Mouse (Mus musculus): ENCODE results near the gene Ly6g5b. TPM values are rescaled to one million over a fixed set of nuclear protein-coding genes. Genes with fewer than 3 reads are reported as not detected.

Gene Ly6g5b
- polyA plus RNA-seq (2012; rRNA removed): 0.57 and 0.70 TPM in 2 replicates
- 0.27 TPM in 1 of 2 replicates, not detected in the other for polyA plus RNA-seq (2014; fragmentation: Nextera tagmentation; extraction: Ambion mirVana)

DNA sequence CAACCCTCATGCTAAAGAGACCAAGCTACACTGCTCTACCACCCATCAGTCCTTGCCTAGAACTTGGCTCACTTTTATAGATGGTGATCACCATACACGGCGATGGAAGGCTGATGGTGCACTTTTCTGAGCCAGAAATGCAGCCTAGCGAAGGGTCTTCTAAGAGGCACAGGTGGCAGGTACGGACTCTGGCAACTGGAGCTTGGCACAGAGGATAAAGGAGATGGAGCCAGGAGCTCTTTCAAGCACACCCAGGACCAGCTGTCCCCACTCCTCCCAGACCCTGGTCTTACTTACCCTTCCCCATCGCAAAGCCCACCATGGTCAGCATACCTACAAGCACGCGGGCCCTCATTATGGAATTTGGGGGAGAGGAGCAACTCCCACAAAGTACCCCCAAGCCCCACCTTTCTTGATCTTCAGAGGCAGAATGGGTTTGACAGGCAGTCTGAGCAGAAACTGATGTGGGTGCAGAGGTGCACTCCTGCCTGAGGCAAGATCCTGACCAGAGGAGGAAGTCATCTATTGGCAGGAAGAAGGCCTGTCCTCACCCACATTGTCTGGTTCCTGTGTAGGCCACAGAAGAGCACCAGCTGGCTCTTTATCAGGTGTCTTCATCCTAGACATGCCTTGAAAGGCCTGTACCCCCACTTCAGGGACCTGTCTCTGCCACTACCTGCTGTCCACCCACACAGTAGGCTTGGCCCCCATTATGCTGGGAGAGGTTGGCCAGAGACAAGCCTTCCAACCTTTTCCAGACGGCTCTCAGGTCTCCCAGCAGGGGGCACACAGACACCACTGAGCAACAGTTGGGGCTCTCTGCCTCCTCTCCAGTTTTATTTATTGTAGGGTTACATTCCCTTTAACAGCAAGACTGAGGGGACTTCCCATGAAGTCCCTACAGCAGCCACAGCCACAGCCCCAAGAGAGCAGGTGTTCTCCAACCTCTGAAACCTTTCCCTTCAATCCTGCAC lies at the start of gene Ly6g5b:
Ly6g5b (minus strand) TSS at position 383 of the 974 bp plus-strand sequence.
- peak; percentile 80 for TF ChIP-seq CTCF (IDR thresholded peaks at IDR 0.05; ENCODE audit: low read depth)
- TF ChIP-seq EP300 (IDR thresholded peaks at IDR 0.05; ENCODE audit: low read depth): no peak
- ATAC-seq (ENCODE audit: insufficient read depth): no peak
- DNase-seq (ENCODE audit: low read depth in 3 of 3, low spot score in 3 of 3): no peak
- H3K9me3 ChIP-seq (ENCODE audit: control insufficient read depth, low read length): no peaks in the 10 kb centered on the region
- peaks cover 26% of the 10 kb centered on the region for H3K36me3 ChIP-seq (replicated peaks; ENCODE audit: control insufficient read depth, insufficient read depth, low read depth)
- H3K27ac ChIP-seq: no peak within 1 kb of the TSS
- no peak within 1 kb of the TSS for H3K4me3 ChIP-seq (ENCODE audit: insufficient read depth in 1 of 2, low read depth in 2 of 2, low read length in 2 of 2)
- no peak within 1 kb of the TSS for H3K4me2 ChIP-seq (ENCODE audit: low read depth)
- H3K9ac ChIP-seq (replicated peaks): no peak within 1 kb of the TSS
- H3K27me3 ChIP-seq (ENCODE audit: control insufficient read depth, insufficient read depth, low read length): no peaks in the 10 kb centered on the region
- H3K4me1 ChIP-seq (replicated peaks; ENCODE audit: control insufficient read depth in 2 of 2, insufficient read depth in 2 of 2, low read length in 1 of 2): peaks cover 6 to 7% of the 10 kb centered on the region in 2 experiments; a peak in 2 of 4 replicates
- WGBS (ENCODE audit: insufficient replicate concordance): 72% methylated on average over 8 of the region's 8 CpGs

DNA sequence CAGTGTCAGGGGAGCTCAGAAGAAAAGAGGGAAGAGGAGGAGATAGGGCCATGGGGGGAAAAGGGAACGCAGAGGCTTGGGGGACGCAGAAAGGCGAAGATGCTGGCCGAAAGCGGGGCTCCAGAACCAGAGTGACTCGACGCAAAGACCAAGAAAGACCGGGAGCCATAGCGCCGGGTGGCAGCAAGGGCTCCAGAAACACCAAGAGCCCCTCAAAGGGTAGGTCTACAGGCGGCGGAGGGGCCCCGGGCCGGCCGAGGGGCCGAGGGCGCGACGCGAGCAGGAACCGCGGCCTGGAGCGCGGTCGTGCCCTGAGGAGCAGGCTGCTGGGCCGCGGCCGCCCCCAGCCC lies 49.0 kb upstream of the Ly6g5b start:
- H3K27ac ChIP-seq: peak overlapping the region; percentile 82
- no peaks in the 10 kb centered on the region for H3K27me3 ChIP-seq (ENCODE audit: control insufficient read depth, insufficient read depth, low read length)
- WGBS (ENCODE audit: insufficient replicate concordance): 0% methylated on average over 25 of the region's 28 CpGs
- no peak for TF ChIP-seq EP300 (IDR thresholded peaks at IDR 0.05; ENCODE audit: low read depth)
- TF ChIP-seq CTCF (IDR thresholded peaks at IDR 0.05; ENCODE audit: low read depth): no peak
- peak overlapping the region; percentile 99 for H3K9ac ChIP-seq (replicated peaks)
- no peaks in the 10 kb centered on the region for H3K9me3 ChIP-seq (ENCODE audit: control insufficient read depth, low read length)
- peak overlapping the region; percentile 95 to 99 for H3K4me3 ChIP-seq (ENCODE audit: insufficient read depth in 1 of 2, low read depth in 2 of 2, low read length in 2 of 2)
- H3K4me2 ChIP-seq (ENCODE audit: low read depth): peak overlapping the region; percentile 90
- H3K36me3 ChIP-seq (replicated peaks; ENCODE audit: control insufficient read depth, insufficient read depth, low read depth): peaks cover 31% of the 10 kb centered on the region
- DNase-seq (ENCODE audit: low read depth in 3 of 3, low spot score in 3 of 3): peak in 2 of 3 experiments; percentile 7 to 11
- H3K4me1 ChIP-seq (replicated peaks; ENCODE audit: control insufficient read depth in 2 of 2, insufficient read depth in 2 of 2, low read length in 1 of 2): peaks cover 4 to 21% of the 10 kb centered on the region in 2 experiments
- no peak for ATAC-seq (ENCODE audit: insufficient read depth)

DNA sequence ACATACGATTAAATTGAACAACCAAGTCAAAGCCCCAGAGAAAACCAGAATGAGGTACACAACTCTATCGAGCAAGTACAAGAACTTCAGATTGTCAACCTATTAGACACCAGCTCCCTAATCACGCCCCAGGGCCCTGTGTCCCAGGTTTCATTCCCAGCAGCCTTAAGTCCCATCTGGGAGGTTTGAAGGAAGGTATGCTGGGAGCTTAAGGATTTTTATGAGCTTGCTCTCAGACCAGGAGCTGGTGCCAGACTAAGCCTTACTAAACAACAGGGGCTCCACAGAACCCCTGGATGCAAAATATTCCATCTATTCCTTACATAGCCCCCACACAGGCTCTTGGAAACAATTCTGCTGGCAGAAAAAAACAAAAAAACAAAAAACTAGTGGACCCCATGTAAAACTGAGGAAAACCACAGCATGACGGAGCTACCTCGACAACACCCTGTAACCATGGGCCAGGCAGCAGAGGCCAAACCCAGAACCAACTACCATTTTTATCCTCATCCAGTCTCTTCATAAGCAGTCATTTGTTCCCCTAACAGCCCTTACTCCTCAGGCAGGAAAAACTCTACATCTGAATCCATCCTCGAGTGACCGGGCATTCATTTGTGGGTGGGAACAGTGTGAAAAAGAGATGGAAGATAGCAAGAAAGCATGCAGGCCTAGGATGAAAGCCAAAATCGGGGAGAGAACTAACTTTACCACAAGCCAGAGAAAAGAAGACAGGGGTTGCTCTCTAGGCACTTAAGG lies 48.3 kb upstream of the Ly6g5b start:
- Histone ChIP-seq H3K9ac (replicated peaks) (peak overlapping the region; percentile 99), H3K36me3 (replicated peaks; ENCODE audit: control insufficient read depth, insufficient read depth, low read depth) (peaks cover 38% of the 10 kb centered on the region), H3K9me3 (ENCODE audit: control insufficient read depth, low read length) (no peaks in the 10 kb centered on the region), H3K4me1 (replicated peaks; ENCODE audit: control insufficient read depth in 2 of 2, insufficient read depth in 2 of 2, low read length in 1 of 2) (peaks cover 4 to 21% of the 10 kb centered on the region in 2 experiments), H3K27ac (peak overlapping the region; percentile 82), H3K4me3 (ENCODE audit: insufficient read depth in 1 of 2, low read depth in 2 of 2, low read length in 2 of 2) (peak overlapping the region; percentile 95 to 99), H3K4me2 (ENCODE audit: low read depth) (peak overlapping the region; percentile 90), H3K27me3 (ENCODE audit: control insufficient read depth, insufficient read depth, low read length) (no peaks in the 10 kb centered on the region)
- TF ChIP-seq CTCF (IDR thresholded peaks at IDR 0.05; ENCODE audit: low read depth) (no peak), EP300 (IDR thresholded peaks at IDR 0.05; ENCODE audit: low read depth) (no peak)
- ATAC-seq (ENCODE audit: insufficient read depth): no peak
- peak in 2 of 3 experiments; percentile 9 to 35 for DNase-seq (ENCODE audit: low read depth in 3 of 3, low spot score in 3 of 3)
- 13% methylated on average over 8 of the region's 8 CpGs for WGBS (ENCODE audit: insufficient replicate concordance)

DNA sequence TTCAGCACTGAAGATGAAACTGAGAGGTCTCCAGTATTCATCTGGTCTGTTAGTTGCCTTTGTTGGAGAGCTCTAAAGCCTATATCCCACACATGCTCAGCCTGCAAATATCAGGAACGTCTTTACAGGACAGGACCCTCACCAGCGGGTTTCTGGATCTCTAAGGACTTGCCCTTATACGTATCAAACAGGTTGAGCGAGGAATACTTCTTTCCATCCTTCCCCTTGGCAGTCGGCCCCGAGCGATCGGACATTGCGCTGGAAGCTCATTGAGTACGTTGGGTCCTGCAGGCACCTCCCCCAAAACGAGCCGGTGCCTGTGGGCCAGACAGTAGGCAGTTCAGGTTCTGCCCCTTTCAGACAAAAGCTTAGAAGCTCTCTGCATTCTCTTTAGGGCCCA lies 47.5 kb upstream of the Ly6g5b start:
- no peak for ATAC-seq (ENCODE audit: insufficient read depth)
- H3K4me3 ChIP-seq (ENCODE audit: insufficient read depth in 1 of 2, low read depth in 2 of 2, low read length in 2 of 2): peak overlapping the region; percentile 26 to 99

More for the DNA sequence above, 47.5 kb upstream of the Ly6g5b start:
- no peak for DNase-seq (ENCODE audit: low read depth in 3 of 3, low spot score in 3 of 3)
- Histone ChIP-seq H3K27me3 (ENCODE audit: control insufficient read depth, insufficient read depth, low read length) (no peaks in the 10 kb centered on the region), H3K27ac (no peak overlapping the region), H3K36me3 (replicated peaks; ENCODE audit: control insufficient read depth, insufficient read depth, low read depth) (peaks cover 46% of the 10 kb centered on the region), H3K9ac (replicated peaks) (peak overlapping the region; percentile 99), H3K4me1 (replicated peaks; ENCODE audit: control insufficient read depth in 2 of 2, insufficient read depth in 2 of 2, low read length in 1 of 2) (peaks cover 4 to 21% of the 10 kb centered on the region in 2 experiments), H3K9me3 (ENCODE audit: control insufficient read depth, low read length) (no peaks in the 10 kb centered on the region), H3K4me2 (ENCODE audit: low read depth) (peak overlapping the region; percentile 90)
- WGBS (ENCODE audit: insufficient replicate concordance): 65% methylated on average over 12 of the region's 12 CpGs
- TF ChIP-seq CTCF (IDR thresholded peaks at IDR 0.05; ENCODE audit: low read depth) (no peak), EP300 (IDR thresholded peaks at IDR 0.05; ENCODE audit: low read depth) (no peak)

Data from liver, embryonic 14.5 days (tissue).